Mouse (Mus musculus): Measurements from ENCODE around the gene Tnip2.

The Tnip2 gene

DNA sequence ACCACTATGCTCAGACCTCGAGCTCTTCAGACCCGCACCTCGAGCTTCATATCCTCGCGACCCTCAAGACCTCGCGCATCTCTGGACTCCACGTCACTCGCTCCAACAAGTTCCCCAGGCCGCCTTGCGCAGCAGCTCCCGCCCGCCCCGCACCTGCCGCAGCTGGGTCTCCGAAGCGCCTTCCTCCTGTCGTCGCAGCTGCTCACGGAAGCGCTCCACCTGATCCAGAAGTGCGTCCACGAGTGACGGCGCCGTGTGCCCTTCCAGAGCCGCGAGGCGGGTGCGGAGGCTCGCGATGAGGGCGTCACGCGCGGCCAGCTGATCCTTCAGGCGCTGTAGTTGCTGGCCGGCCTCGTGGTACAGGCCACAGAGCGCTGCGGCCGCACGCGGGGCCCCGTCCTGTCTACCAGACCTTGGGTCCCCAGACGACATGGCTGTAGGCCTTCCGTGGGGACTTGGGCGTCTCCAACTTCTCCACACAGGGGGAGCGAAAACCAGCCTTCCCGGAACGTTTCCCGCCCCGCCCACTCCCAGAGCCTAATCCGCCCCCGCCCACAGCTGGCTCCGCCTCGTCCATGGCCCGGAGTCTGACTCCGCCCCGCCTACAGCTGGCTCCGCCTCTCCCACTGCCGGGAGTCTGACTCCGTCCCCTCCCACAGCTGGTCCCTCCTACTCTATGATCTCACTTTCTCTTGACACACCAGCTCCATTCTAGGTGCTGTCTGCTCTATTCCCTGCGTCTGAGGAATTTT, at the start of gene Tnip2:
Tnip2 (minus strand) TSS at position 526 of the 752 bp plus-strand sequence.
- DNase-seq (ENCODE audit: extremely low read depth, insufficient read length, low spot score): peak; percentile 93

DNA sequence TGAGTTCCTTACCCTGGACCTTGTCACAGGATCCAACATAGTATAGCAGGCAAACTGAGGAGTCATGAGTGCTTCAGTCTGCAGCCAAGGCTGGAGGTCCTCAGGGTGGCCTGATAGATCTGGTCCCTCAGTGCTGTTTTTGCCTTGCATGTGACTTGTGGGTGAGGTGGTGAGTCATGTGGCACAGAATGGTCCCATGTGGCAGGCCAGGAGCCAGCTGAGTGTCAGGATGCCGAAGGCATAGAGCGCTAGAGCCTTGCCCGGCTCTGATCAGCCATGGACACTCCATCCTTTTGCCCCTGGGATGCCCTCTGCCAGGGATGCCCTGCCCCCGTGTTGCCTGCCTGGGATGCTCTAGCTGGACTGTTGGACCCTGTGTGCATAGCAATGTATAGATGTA, 38.0 kb upstream of the Tnip2 start:
- DNase-seq (ENCODE audit: extremely low read depth, insufficient read length, low spot score): peak; percentile 60

DNA sequence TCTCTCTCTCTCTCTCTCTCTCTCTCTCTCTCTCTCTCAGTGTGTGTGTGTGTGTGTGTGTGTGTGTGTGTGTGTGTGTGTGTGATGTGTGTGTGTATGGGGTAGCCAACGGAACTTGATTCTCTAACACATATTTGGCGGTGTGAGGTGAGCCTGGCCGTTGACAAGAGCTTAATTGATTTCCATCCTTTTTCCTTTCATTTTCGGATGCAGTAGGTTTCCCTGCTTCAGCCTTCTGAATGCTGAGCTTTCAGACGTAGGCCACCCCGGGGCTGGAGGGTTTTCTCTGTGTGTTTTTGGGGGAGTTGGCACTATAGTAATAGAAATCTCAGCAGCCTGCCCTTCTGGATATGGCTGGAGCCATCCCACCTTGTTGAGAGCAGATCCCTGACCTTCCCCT, 36.5 kb upstream of the Tnip2 start:
- no peak for DNase-seq (ENCODE audit: extremely low read depth, insufficient read length, low spot score)

DNA sequence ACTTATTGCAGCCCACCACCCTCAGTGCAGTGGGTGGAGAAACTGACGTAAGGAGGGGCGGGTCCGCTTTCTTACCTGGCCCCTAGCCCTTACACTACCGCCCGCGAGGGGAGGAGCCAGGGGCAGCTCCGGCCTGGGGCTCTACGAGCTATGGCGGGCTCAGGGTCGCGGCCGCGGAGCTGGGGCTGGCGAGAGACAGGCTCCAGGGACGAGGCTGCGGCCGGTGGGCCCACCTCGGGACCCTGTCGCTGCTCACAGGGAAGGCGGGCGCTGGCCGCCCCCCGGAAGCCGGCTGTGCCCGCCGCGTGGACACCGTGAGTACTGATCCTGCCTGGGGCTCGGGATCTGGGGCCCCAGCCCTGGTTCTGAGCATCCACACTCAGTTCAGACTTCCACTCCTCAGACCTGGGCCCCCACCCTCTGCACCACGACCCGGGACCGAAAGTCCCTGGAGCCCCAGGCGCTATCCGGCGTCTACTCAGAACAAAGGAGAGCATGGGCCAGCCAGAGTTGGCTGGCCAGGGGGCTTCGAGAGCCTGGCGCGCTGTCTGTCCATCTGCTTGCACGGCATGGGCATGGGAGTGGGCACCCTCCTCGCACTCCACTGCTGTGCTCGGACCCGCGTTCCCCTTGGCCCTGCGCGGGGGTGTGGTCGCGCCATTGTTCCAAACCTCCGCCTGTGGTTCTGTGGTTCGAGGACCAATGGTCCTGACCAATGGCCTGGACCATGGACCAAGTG, 35.9 kb upstream of the Tnip2 start:
- DNase-seq (ENCODE audit: extremely low read depth, insufficient read length, low spot score): no peak

DNA sequence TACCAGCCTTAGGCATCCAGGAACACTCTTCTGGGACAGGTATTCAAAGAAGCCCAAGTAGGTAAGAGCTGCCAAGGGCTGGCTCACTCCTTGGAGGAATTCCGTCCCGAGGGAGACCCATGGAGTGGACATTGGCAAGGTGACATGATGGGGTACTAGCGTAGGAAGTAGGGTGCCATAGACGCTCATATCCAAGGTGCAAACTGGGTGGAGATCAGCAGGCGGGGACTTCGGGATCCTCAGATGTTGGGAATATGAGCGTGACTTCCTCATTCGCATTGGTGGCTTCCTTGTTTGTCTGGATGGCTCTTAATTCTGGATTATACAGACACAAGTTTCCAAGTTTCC, 35.3 kb upstream of the Tnip2 start:
- no peak for DNase-seq (ENCODE audit: extremely low read depth, insufficient read length, low spot score)

DNA sequence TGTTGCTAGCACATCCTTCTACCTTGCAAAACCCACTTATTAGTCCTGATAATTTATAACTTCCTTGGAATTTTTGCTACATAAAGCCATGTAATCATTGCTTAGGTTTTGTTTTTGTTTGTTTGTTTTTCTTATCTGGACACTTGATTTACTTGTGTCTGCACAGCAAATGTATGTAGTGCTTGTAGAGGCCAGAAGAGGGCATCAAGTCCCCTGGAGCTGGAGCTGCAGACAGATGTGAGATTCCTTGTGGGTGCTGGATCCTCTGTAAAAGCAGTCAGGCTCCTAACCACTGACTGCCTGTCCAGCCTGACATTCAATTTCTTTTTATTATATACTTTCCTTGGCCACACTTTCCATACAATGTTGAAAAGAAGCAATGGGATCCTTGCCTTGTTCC, 33.6 kb upstream of the Tnip2 start:
- DNase-seq (ENCODE audit: extremely low read depth, insufficient read length, low spot score): no peak

DNA sequence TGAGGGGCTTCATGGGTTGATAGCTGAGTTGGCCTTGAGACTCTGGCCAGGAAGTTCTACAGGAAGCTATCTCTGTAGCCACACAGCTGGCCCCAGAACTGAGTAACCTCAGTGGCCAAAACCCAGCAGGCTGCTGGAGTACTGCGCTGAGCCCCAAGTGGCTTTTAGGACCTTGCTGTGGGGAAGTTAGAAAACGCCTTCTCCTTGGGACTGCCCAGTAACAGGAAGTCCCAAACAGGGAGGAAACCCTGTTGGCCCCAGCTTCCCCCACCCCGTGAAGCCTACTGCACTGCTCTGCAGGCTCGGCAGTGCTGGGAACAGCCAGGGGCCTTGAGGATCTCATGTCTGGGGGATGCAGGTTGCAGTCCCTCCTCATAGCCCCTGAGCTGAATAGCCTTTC, 29.3 kb upstream of the Tnip2 start:
- DNase-seq (ENCODE audit: extremely low read depth, insufficient read length, low spot score): no peak

DNA sequence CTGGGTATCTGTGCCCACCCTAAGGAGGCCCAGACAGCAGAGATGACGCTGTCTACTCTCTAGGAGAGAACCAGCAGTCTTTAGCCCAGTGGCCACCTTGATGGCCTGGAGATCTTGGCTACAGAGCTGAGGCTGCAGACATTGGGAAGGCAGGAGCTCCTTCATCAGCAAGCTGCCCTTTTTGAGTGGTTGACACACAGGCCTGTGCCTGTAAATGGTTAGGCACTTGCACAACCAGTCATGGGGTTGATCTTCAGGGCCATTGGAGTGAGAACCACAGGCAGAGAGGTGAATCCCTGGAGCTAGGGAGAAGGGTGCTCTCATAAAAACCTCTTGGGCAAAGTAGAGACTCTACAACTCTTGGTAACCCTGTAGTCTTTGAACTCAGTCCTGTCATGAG, 28.4 kb upstream of the Tnip2 start:
- DNase-seq (ENCODE audit: extremely low read depth, insufficient read length, low spot score): no peak

DNA sequence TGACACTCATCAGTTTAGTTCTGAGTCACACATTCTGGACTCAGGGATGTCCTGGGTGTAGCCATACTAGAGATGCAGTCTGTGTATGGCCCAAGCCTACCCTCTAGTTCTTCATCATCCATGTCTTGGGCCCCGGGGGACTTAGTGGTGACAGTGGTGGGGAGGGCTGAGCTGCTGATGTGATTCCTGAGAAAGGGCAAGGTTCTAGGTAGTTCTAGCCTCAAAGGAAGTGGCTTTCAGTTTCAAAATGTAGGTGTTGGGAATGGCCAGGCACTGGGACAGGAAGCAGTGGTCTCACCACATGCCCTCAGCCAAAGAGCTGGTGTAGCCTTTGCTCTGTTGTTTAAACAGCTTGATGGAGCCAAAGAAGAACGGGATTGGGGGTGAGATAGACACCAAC, 25.3 kb upstream of the Tnip2 start:
- no peak for DNase-seq (ENCODE audit: extremely low read depth, insufficient read length, low spot score)

DNA sequence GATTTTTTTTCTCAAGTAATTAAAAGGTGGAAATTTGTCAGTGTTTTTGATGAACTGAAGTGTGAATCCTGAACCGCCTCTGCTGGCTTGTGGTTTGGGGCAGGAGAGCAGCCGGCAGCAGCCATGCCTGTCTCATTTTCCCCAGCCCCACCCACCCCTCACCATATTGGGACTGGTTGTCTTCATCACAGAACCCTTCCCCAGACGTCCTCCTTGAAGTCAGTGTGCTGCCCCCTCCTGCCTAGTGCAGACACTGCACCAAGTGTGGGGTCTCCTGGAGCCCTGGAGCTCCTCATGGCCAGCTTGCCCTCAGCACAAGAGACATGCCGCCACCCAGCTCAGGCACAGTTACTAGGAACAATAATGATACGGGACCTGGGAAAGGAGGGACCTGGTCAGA, 24.7 kb upstream of the Tnip2 start:
- no peak for DNase-seq (ENCODE audit: extremely low read depth, insufficient read length, low spot score)

DNA sequence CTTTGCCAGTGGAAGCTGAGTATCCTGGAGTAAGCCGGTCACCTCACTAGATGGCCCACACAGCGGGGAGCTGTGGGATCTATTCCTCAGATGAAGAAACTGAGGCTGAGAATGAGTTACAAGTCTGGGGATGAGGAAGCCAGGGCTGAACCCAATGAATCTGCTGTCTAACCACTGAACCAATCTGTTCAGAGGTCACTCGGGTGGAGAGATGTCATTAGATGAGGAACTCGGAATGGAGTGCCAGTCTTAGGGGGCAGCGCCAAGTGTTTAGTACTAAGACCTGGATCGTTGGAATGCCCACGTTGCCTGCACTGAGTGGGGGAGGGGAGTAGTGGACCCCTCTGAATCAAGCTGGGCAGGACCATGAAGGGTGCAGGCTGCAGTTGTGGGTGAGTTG, 24.3 kb upstream of the Tnip2 start:
- no peak for DNase-seq (ENCODE audit: extremely low read depth, insufficient read length, low spot score)

DNA sequence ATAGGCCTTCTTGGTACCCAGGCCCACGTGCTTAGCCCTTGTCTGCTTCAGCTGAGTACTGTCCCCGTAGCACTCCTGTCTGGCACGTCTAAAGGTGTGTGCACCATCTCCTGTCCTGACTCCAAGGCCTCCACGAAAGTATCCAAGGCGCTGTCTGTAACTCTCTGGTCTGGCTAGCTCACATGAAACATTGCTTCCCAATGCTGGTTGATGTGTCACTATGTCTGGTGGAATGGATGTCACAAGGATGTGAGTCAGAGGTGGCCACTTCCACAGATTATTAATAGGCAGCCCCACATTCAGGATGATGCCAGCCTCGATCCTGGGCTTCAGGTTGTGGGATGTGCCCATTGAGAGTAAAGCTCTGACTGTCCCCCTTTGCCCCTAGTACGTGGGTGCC, 22.0 kb upstream of the Tnip2 start:
- DNase-seq (ENCODE audit: extremely low read depth, insufficient read length, low spot score): peak; percentile 66

DNA sequence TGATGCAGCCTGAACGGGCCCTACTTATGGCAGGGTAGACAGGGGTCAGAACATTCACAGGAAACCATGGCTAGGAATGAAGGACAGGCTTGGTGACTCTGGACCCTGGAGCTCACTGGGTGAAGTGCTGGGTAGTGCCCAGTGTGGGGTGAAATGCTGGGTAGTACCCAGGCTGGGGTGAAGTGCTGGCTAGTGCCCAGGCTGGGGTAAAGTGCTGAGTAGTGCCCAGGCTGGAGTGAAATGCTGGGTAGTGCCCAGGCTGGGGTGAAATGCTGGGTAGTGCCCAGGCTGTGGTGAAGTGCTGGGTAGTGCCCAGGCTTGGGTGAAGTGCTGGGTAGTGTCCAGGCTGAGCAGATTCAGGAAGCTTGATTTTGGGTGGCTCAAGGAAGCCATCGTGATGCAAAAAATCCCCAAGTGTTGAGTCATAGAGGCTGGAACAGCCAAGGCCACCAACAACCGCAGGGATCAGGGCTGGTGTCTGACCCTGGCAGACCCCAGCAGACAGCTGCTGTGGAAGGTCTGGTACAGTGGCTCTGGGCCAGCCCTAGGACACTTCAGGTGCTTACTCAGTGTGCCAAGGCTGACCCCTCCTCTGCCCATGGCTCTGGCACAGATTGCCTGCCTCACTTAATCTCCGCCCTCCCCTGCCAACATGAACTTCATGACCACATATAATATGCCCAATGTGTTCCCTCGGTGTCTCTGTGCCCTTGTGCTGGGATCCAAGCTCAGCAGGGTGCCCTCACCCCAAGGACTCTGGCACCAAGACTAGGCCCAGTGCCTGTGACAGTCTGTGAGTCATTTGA, 21.2 kb upstream of the Tnip2 start:
- DNase-seq (ENCODE audit: extremely low read depth, insufficient read length, low spot score): peak; percentile 94

DNA sequence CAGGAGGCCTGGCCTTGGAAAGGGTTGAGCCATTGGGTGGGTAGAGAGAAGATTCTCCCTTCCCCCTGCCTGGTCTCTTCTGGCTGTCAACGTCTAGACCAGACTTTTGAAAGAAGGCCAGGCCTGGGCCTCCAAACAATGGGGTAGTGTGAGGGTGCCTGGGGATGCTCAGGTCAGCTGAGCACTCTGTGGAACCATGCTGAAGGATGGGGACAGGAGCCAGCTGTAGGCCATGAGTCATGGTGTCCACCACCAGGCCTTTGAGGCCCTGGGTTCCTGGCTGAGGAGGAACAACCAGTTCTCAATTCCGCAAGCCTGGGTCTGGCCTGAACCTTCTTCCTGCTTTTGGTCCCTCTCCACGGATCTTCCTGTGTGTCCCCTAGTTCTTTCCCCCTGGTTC, 20.0 kb upstream of the Tnip2 start:
- peak; percentile 78 for DNase-seq (ENCODE audit: extremely low read depth, insufficient read length, low spot score)

DNA sequence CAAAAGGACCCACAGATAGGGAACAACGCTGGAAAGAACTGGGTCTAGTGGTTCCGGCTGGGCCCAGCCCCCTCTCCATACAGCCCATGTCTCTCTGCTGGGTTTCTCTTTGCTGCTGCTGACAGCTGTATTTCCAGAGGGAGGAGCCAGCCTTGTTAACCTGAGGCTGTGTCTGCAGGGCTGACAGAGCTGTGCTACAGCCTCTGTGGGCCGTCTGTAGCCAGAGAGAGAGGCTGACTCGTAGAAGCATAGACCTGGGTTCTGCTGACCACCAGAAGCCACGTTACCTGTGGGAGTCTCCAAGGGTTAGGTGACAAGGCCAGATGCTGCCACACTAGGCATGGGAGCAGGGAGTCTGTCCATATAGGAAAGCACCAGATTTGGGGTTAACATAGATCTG, 19.3 kb upstream of the Tnip2 start:
- DNase-seq (ENCODE audit: extremely low read depth, insufficient read length, low spot score): no peak

DNA sequence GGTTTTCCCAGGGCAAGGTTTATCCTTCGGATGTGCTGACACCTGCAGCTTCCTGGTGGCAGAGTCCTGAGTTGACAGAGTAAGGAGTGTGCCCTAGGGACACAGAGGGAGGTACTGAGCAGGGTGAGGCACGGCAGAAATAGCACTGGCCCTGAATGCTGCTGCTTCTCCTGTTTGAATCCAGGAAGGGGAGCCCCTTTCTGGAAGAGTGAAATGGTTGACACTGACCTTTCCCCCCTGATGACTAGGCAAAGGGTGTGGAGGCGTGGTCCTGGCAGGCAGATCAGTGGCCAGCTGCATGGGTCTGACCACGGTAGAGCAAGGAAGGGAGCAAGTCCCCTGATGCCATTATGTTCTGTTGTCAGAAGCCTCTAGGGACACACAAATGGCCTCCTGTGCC, 16.9 kb upstream of the Tnip2 start:
- no peak for DNase-seq (ENCODE audit: extremely low read depth, insufficient read length, low spot score)

DNA sequence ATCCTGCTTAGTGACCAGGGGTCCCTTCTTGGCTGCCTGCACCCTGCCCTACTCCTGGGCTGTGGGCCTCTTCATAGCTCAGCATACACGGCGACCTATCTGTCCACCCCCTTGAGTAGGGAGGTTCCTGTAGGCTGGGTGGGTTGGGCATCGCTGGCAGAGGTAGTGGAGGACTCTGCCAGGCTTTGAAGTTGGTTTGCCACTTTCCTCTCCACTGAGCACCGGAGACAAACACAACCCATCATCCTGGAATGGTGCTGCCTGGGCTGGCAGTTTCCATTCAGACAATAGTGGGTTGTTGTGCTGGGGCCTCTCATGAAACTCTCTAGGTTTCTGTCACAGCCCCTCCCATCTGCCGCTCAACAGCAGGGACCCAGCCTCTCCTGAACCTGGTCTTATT, 16.3 kb upstream of the Tnip2 start:
- DNase-seq (ENCODE audit: extremely low read depth, insufficient read length, low spot score): no peak

DNA sequence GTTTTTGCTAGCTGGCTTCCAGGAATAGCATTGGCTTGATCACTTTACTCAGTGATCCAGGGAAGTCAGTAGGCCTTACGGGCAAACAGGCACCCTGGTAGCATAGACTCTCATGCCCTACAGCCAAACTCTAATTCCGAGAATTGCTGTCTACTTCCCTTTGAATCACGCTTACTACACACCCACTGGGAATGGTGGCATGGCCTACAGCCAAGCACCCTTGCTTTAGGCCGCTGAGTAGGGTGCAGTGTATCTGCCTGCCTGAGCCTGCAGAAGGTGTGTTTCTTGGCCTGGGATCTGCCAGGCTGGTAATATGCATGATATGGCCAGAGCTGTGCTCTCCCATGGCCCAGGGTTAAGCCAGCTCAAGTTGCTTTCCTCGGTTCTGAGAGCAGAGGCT, 14.9 kb upstream of the Tnip2 start:
- peak; percentile 60 for DNase-seq (ENCODE audit: extremely low read depth, insufficient read length, low spot score)

DNA sequence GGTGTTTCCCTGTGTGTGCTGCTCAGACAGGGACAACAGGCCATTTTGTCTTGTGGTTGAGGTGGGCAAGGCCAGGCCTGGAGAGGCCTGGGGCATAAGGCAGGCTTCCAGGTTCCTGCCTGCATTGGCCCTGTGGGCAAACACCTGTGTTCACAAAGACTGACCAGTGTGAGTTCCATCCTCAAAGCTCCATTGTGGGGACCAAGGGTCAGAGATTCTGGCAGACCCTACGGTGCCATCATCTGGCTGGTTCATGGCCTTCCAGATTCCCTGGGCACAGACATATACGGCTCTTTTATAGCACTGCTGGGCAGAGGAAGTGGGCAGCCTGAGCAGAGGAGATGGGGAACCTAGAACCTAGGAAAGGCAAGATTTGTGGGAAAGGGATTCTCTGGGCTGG, 13.6 kb upstream of the Tnip2 start:
- DNase-seq (ENCODE audit: extremely low read depth, insufficient read length, low spot score): no peak

DNA sequence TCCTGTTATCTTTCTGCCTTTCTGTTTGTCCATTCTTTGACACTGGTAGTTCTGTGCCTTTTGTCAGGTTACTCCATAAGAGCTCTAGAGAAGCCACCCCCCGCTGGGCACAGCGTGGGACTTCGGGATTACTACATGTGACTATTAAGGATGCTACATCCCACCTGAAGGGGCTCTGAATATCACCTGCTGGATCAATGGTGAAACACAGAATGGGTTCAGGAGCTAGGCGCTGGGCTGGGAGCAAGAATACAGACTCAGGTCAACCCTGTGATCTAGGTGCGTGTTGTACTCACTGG, 12.6 kb upstream of the Tnip2 start:
- DNase-seq (ENCODE audit: extremely low read depth, insufficient read length, low spot score): no peak

DNA sequence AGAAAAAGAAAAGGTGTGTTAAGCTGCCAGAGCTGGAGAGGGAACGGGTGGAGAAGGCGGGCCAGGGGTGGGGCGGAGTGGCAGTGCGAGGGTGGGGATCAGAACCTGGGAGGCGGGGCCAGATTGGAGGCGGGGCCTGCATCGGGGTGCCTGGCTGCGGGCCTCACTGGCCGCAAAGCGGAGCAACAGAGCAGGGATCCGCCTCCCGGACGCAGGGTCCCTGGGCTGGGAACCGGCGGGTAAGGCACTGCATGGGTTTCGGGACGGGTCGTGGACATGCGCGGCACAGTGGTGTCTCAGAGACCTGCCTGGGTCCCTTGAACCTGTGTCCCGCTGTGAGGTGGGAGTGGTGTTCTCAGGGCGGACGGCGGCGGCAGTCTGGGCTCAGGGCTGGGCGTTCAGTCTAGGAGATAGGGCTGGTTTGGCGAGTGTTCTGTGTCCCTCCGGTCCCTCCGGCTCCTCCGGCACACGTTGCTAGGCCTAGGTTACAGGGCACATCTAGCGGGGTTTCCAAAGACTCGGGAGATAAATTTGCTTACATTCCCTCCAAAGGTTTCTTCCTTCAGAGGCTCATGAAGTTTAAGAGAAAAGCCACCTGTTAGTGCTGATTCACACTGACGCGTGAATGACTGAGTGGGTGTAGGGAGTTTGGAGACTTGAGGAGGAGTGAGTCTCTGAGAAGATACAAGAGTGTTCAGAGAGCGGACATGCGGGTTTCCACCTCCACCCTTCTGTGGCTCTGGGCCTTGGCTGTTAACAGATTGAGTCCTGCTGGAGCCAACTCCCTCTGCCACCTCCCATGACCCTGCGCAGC, 12.1 kb upstream of the Tnip2 start, which contains the start of gene Sh3bp2:
Sh3bp2 (plus strand) TSS at position 176 of the 814 bp plus-strand sequence.
- DNase-seq (ENCODE audit: extremely low read depth, insufficient read length, low spot score): peak; percentile 90

Measured in 3134 (cell line).